Mouse (Mus musculus) adrenal gland, adult 2 months (tissue): ENCODE measurements around the gene Lins1. TPM values are rescaled to one million over a fixed set of nuclear protein-coding genes. Genes with fewer than 3 reads are reported as not detected.
A peak's percentile ranks its signal among the peaks of the same experiment; 100 is the strongest.

Experiments
- DNase-seq: peaks from one replicate; pipeline ENCODE4 v3.0.0; 2021
- long read RNA-seq: library from polyadenylated mRNA; stranded (forward); transcript quantifications from one replicate; pipeline ENCODE4 v2.0.0, GENCODE M21; 2021
- polyA plus RNA-seq: library from polyadenylated mRNA; depleted of rRNA; stranded (reverse); fragments of >200 nt; gene quantifications from 2 replicates; pipeline ENCODE4 v1.2.3, GENCODE M21; 2012; rRNA removed
- total RNA-seq, 2 experiments: library from RNA; stranded (reverse); gene quantifications; 2 replicates each; pipeline ENCODE4 v1.2.3; 2021

Gene Lins1
- 10 to 100 TPM in 1 of 2 experiments, 1 to 10 TPM in 1; 7.8 to 10.9 TPM for total RNA-seq
- polyA plus RNA-seq, result 3.6 and 6.7 TPM in 2 replicates
- long read RNA-seq, full-length matches to known transcripts, result 3 of 7 reads
- long read RNA-seq, partial matches to known transcripts, result 0 of 7 reads
- long read RNA-seq, other reads (novel, unspliced or antisense), result 4 of 7 reads

GRCm38 (mm10) chr7:66689620-66690360 lies at the start of gene Lins1:
TSS of gene Lins1 (plus strand) at chr7:66689889.
- peak; percentile 99 for DNase-seq

GRCm38 (mm10) chr7:66645736-66646135 lies 44.0 kb upstream of the Lins1 start:
- DNase-seq, result no peak

- no peak for DNase-seq
These were observed 40.5 kb upstream of the Lins1 start for GRCm38 (mm10) chr7:66649181-66649580.

- DNase-seq, result no peak
These were observed 38.8 kb upstream of the Lins1 start for GRCm38 (mm10) chr7:66650883-66651282.

GRCm38 (mm10) chr7:66652216-66652615 lies 37.5 kb upstream of the Lins1 start:
- no peak for DNase-seq

GRCm38 (mm10) chr7:66653596-66653995 lies 36.1 kb upstream of the Lins1 start:
- no peak for DNase-seq

GRCm38 (mm10) chr7:66655471-66655870 lies 34.2 kb upstream of the Lins1 start:
- DNase-seq, result no peak

- no peak for DNase-seq
These were observed 29.4 kb upstream of the Lins1 start for GRCm38 (mm10) chr7:66660291-66660690.

- DNase-seq, result no peak
These were observed 28.7 kb upstream of the Lins1 start for GRCm38 (mm10) chr7:66660972-66661371.

- peak; percentile 69 for DNase-seq
These were observed 28.1 kb upstream of the Lins1 start for GRCm38 (mm10) chr7:66661572-66661971.

- DNase-seq, result no peak
These were observed 26.1 kb upstream of the Lins1 start for GRCm38 (mm10) chr7:66663548-66663947.

- no peak for DNase-seq
These were observed 22.6 kb upstream of the Lins1 start for GRCm38 (mm10) chr7:66667064-66667463.

- no peak for DNase-seq
These were observed 13.9 kb upstream of the Lins1 start for GRCm38 (mm10) chr7:66675800-66676199.

GRCm38 (mm10) chr7:66682119-66682863 lies 7.4 kb upstream of the Lins1 start:
- no peak for DNase-seq

- DNase-seq, result no peak
These were observed 968 bp upstream of the Lins1 start for GRCm38 (mm10) chr7:66688721-66689120.

GRCm38 (mm10) chr7:66689294-66689619 lies 432 bp upstream of the Lins1 start, which contains the start of gene Asb7:
TSS of gene Asb7 (minus strand) at chr7:66689596.
- DNase-seq, result no peak

- DNase-seq, result no peak
These were observed 4.8 kb downstream of the Lins1 start for GRCm38 (mm10) chr7:66694467-66694866.

GRCm38 (mm10) chr7:66702721-66703120 lies 13.0 kb downstream of the Lins1 start:
- no peak for DNase-seq

- peak; percentile 60 for DNase-seq
These were observed 14.9 kb downstream of the Lins1 start for GRCm38 (mm10) chr7:66704631-66705030.

GRCm38 (mm10) chr7:66711166-66711565 lies 21.5 kb downstream of the Lins1 start:
- DNase-seq, result no peak

- DNase-seq, result no peak
These were observed 34.8 kb downstream of the Lins1 start for GRCm38 (mm10) chr7:66724514-66724913.

- no peak for DNase-seq
These were observed 35.3 kb downstream of the Lins1 start for GRCm38 (mm10) chr7:66724954-66725353.

GRCm38 (mm10) chr7:66728072-66728471 lies 38.4 kb downstream of the Lins1 start:
- DNase-seq, result no peak
